Mouse (Mus musculus) liver, adult 2 months (tissue): ENCODE data around the gene Tmem240.

Experiments used
- CTCF ChIP-seq: fragments of 200-500 bp; IDR thresholded peaks from 2 replicates; pipeline ENCODE4 v1.5.1; 2011; ENCODE audit warnings: low read depth, low read length, control low read depth
- POLR2A ChIP-seq: fragments of 200-500 bp; IDR thresholded peaks from 2 replicates; pipeline ENCODE4 v1.6.1; 2011; ENCODE audit warnings: low read length, control low read depth; ENCODE audit not compliant: insufficient read depth; ENCODE audit errors: extremely low read depth

DNA sequence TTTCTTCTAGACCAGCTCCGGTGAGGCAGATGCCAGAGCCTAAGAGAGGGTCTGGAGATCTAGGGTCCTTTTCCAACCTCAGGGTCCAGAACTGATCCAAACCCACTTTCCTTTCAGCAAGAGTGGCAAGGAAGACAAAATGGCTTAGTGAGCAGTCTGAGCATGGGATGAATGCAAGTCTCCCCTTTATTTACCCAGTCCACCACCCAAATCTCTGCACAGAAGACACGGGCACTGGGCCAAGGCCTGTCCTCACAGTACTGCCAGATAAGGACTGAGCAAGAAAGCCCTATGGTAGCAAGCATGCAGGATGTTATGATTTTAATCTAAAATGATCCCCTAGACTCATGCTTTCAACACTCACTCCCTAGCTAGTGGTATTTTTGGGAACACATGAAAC lies 43.2 kb downstream of the Tmem240 start:
- TF ChIP-seq CTCF (no peak), POLR2A (no peak)
